Mouse (Mus musculus) kidney, postnatal 14 days (tissue): ENCODE data around the gene Anks6.

Experiments used
- DNase-seq: peaks from one replicate; pipeline ENCODE4 v3.0.0; 2022; ENCODE audit warnings: mixed read lengths

Anks6 gene

GRCm38 (mm10) chr4:46988824-46989223 lies 68.4 kb downstream of the Anks6 start:
- DNase-seq, result no peak

- DNase-seq, result no peak
Measured at GRCm38 (mm10) chr4:46988257-46988656, 69.0 kb downstream of the Anks6 start.

GRCm38 (mm10) chr4:46987809-46988208 lies 69.4 kb downstream of the Anks6 start:
- DNase-seq, result no peak

GRCm38 (mm10) chr4:46986054-46986453 lies 71.2 kb downstream of the Anks6 start:
- no peak for DNase-seq

GRCm38 (mm10) chr4:46982912-46983311 lies 74.3 kb downstream of the Anks6 start:
- DNase-seq, result no peak

- no peak for DNase-seq
Measured at GRCm38 (mm10) chr4:46982094-46982493, 75.1 kb downstream of the Anks6 start.

GRCm38 (mm10) chr4:46978371-46978770 lies 78.9 kb downstream of the Anks6 start:
- no peak for DNase-seq

- DNase-seq, result no peak
Measured at GRCm38 (mm10) chr4:46977161-46977560, 80.1 kb downstream of the Anks6 start.

- no peak for DNase-seq
Measured at GRCm38 (mm10) chr4:46976671-46977071, 80.6 kb downstream of the Anks6 start.

- DNase-seq, result no peak
Measured at GRCm38 (mm10) chr4:46973322-46973721, 83.9 kb downstream of the Anks6 start.

- no peak for DNase-seq
Measured at GRCm38 (mm10) chr4:46967981-46968380, 89.2 kb downstream of the Anks6 start.

- DNase-seq, result no peak
Measured at GRCm38 (mm10) chr4:46966551-46966950, 90.7 kb downstream of the Anks6 start.
